Mouse (Mus musculus): ENCODE data around the gene Bub1.
A peak's percentile ranks its signal among the peaks of the same experiment; 100 is the strongest.

Bub1 gene

GRCm38 (mm10) chr2:127831401-127832102, at the start of gene Bub1:
Bub1 (minus strand) TSS chr2:127831865.
- DNase-seq: peak; percentile 90

DNA sequence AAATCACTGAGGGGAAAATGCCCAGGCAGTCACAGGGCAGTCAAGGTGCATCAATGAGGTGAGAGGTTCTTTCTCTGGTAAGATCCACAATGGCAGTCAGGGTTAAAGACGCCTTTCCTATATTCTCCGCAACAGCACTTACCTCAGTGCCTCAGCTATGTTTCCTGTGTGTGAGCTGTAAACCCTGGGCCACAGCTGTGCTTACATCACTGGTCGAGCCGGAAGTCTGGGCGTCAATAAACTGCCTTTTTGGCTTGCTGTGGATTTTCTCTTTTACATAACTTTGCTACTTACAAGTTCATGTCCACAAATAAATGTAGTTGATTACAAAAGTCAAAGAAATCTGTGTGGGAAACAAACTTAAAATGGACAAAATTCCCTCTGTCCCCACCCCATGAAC, 49.4 kb upstream of the Bub1 start:
- DNase-seq: no peak

GRCm38 (mm10) chr2:127864381-127864780, 32.7 kb upstream of the Bub1 start:
- DNase-seq: no peak

DNA sequence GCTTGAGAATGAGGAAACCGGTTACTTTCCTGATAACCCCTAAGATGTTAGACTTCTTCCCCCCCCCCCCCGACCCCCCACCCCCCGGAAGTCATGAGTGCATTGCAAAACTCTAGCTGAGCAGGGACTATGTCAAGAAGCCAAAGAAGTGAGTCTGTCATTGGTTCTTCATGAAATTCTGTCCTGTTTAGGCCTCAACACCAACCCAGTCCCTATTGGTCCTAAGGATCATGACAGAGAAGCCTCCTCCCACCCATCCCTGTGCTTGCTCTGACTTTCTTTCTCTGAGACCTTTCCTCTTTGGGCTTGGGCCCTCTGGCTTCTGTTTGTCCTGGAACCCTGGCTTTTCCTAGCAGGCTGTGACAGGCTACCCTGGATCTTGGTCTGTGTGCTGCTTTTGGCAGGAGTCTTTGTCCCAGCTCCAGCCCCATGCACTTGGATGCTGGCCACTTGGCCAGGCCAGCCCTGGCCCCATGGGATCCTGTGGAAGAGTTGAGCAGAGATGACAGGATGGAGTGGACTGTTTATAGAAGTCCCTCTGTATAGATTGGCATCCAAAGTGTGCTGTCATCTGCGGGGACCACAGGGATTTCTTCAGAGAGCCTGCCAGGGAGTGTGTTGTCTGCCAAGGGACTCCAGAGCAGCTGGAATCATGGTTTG, 22.8 kb upstream of the Bub1 start:
- peak; percentile 93 for DNase-seq

DNA sequence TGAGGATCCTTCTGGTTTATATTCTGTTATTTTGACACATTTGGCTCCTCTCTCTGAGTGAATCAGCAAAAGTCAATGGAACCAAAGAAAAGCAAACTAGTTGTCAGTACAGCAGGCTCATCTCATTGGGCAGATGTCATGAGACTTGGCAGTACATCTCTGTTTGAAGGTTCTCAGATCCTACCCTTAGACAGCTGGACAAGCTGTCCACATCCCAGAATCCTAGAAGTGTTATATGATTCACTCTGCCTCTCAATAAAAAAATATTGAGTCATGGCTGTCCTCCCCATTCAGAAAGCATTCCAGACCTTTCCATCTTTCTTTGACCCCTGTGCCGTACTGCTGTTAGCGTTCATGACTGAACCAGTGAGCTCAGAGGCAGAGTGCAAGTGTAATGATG, 18.7 kb upstream of the Bub1 start:
- DNase-seq: no peak

- DNase-seq: no peak
Observed at GRCm38 (mm10) chr2:127846571-127846970, 14.9 kb upstream of the Bub1 start.

DNA sequence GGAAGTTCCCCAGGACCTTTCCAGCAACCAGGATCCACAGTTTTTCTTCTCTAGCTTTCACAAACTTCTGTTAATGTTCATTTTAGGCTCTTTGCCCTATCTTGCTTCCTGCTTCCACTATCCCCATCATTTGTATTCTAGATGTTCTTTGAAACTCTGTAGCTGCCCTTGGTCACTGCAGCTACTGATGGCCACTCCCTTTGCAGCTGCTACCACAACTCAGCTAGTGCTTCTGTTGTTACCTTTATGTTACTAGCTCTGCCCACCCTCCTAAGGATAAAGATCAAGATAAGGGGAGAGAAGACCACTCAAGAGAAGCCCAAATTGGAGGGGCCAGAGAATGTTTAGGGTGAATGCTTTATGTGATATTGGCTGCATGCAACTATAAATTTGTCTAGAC, 14.3 kb upstream of the Bub1 start:
- no peak for DNase-seq

GRCm38 (mm10) chr2:127845346-127845982, 13.8 kb upstream of the Bub1 start:
- no peak for DNase-seq

DNA sequence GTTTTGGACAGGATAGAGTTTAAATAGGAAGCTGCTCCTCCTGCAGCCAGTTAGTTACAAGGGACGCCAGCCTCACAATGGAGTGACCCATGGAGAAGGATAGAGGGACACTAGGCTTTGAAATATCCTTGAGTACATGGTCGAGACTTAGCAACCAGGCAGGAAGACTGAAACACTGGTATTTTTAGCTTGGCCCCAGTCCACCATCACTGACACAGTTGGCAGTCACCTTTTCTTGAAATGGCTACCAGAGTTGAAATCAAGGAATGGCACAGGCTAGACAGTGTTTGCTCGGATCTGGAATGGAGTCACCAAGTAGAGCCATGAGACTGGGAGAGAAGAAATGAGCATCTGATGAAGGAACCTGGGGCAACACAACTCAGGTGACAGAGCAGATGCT, 10.8 kb upstream of the Bub1 start:
- no peak for DNase-seq

DNA sequence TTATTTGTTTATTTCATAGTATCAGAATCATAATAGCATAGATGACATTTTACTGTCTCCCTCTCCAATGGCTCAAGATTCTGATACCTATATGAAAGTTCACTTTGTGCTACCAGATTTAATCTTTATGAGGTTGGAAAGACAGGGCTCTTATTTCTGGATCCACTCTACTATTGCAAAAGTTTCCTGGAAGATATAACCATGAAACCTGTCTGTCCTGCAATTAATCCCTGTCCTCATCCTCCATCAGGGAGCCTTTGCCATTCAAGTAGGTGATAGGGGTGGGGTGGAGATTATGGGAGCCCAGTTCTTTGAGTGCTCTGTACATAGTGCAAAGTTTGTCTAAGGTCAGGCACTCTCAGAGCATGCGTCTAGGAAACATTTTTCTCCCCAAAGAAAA, 9.7 kb upstream of the Bub1 start:
- no peak for DNase-seq

GRCm38 (mm10) chr2:127839425-127839824, 7.8 kb upstream of the Bub1 start:
- DNase-seq: no peak

- DNase-seq: no peak
Observed at GRCm38 (mm10) chr2:127838576-127838975, 6.9 kb upstream of the Bub1 start, which contains the start of gene Acoxl. Acoxl (plus strand) TSS chr2:127838876.

DNA sequence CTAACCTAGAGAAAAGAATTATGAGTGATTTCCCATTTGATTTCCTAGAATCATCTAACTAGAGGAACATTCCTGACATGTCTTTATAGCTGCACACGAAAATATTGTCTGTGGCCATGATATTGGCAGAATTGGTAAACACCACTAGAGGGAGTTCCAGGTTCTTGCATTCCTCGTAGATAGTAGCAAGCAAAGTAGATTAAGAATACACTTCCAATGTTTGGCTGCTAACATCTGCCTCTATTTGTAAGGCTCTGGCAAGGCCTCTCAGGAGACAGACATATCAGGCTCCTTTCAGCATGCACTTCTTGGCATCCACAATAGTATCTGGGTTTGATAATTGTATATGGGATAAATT, 1.1 kb upstream of the Bub1 start:
- no peak for DNase-seq

GRCm38 (mm10) chr2:127832103-127832832, 603 bp upstream of the Bub1 start:
- no peak for DNase-seq

DNA sequence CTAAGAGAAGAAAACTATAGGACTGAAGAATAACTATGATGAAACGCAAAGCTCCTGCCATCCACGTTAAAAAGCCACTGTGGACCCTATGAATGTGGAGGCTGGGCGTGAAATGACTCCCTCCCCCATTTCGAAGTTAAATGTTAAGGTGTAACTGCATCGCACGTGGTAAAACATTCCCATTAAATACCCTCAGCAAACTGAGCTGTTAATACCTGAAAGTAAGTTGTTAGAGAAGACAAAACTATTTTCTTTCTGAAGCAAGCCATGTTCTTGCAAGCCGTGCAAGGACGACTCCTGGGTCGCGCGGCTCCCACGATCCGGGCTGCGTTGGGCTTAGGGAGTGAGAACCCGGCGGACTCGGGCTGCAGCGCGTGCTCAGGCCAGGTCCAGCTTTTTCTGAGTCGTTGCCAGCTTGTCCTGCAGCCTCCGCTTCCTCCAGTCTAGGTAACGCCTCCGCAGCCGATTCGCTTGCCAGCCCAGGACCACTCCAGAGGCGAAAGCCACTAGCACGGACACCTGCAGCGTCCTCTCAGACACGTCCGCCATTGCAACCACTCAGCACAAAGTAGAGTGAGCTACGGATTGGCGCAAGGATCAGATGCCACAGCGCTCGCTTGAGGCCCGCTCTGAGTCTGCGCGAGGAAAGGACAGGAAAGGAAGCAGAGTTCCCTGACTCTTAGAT, 39.6 kb downstream of the Bub1 start, which contains the start of gene Mtln:
Mtln (minus strand) TSS at position 570 of the 685 bp plus-strand sequence.
- DNase-seq: peak; percentile 88

- DNase-seq: no peak
Observed at GRCm38 (mm10) chr2:127789651-127790270, 41.9 kb downstream of the Bub1 start.

DNA sequence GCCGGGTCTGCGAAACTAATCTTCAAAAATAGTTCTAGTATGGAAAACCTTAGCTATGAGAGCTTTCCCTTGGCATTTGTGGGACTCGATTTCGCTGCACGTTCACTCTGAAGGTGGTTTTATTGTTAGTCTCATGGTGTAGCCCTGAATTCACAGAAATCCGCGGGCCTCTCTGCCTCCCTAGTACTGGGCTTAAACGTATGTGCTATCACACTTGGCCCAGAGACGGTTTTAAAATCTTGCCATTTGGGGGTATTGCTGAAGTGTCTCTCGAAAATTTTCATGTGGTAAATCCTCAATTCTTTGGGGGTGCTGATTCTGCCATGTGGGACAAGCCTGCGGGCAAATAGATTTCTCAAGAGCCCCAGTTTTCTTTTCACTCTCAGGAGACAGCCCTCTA, 42.5 kb downstream of the Bub1 start:
- DNase-seq: no peak

GRCm38 (mm10) chr2:127788440-127789116, 43.1 kb downstream of the Bub1 start, which contains the start of gene Nphp1:
Nphp1 (minus strand) TSS chr2:127788897.
- peak; percentile 73 for DNase-seq

GRCm38 (mm10) chr2:127787226-127787625, 44.4 kb downstream of the Bub1 start:
- DNase-seq: no peak

DNA sequence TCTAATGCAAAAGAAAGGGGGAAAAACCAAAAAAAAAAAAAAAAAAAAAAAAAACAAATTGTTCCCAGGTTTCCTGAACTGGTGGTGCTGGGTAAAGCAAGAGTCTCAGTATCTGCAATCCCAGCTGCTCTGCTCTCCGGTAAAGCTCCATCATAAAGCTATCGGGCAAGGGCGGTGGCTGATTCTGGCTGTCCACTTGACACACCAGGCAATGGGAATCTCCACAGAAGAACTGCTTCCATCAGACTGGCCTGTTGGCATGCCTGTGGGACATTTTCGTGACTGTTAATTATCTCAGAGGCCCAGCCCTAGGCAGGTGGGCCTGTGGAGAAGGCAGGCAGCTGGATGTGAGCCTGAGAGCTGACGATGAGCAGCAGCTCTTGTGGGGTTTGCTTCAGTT, 53.2 kb downstream of the Bub1 start:
- DNase-seq: no peak

GRCm38 (mm10) chr2:127775013-127775412, 56.7 kb downstream of the Bub1 start:
- DNase-seq: no peak

- no peak for DNase-seq
Observed at GRCm38 (mm10) chr2:127774578-127774941, 57.1 kb downstream of the Bub1 start.

Data from cerebellum, adult 11-12 months (tissue).